Mouse (Mus musculus) midbrain, embryonic 13.5 days (tissue): Measurements from ENCODE around the gene Rdh7. TPM values are rescaled to one million over a fixed set of nuclear protein-coding genes. Genes with fewer than 3 reads are reported as not detected.
"Not testable (repeated sequence)": the region's sequence is repeated elsewhere in the genome, so short reads cannot be mapped to it uniquely, and the experiment has no call there.

ENCODE experiments used
- ATAC-seq: fragments of 200-750 bp; cut with Nextera tagmentation; 2 replicates; pipeline ENCODE4 v1.8.0; 2017; ENCODE audit warnings: mild to moderate bottlenecking, moderate TSS enrichment, moderate library complexity
- H3K27ac ChIP-seq: fragments of 300-500 bp; sonication (generic); 2 replicates; pipeline ENCODE4 v1.5.1; 2015; ENCODE audit warnings: inconsistent platforms, mild to moderate bottlenecking, moderate library complexity
- H3K27me3 ChIP-seq: fragments of 300-500 bp; sonication (generic); 2 replicates; pipeline ENCODE4 v1.6.1; 2015; ENCODE audit warnings: mild to moderate bottlenecking, inconsistent platforms
- H3K36me3 ChIP-seq: fragments of 300-500 bp; sonication (generic); 2 replicates; pipeline ENCODE4 v1.6.1; 2015; ENCODE audit warnings: mild to moderate bottlenecking, inconsistent platforms
- H3K4me1 ChIP-seq: fragments of 300-500 bp; sonication (generic); replicated peaks from 2 replicates; pipeline ENCODE4 v1.6.1; 2015; ENCODE audit warnings: inconsistent platforms
- H3K4me2 ChIP-seq: fragments of 300-500 bp; sonication (generic); replicated peaks from 2 replicates; pipeline ENCODE4 v1.6.1; 2015; ENCODE audit warnings: moderate library complexity, mild to moderate bottlenecking, inconsistent platforms
- H3K4me3 ChIP-seq: fragments of 300-500 bp; sonication (generic); replicated peaks from 2 replicates; pipeline ENCODE4 v1.5.1; 2015; ENCODE audit warnings: mild to moderate bottlenecking, inconsistent platforms
- H3K9ac ChIP-seq: fragments of 300-500 bp; sonication (generic); replicated peaks from 2 replicates; pipeline ENCODE4 v1.6.1; 2015; ENCODE audit warnings: mild to moderate bottlenecking, inconsistent platforms
- H3K9me3 ChIP-seq: fragments of 300-500 bp; sonication (generic); 2 replicates; pipeline ENCODE4 v1.6.1; 2016; ENCODE audit warnings: mild to moderate bottlenecking, inconsistent platforms
- WGBS: fragments of 180-500 bp; shearing (Covaris S2); methylation state at CpG from one replicate; pipeline ENCODE4 v1.1.7; 2015; 5-methylcytosine and 5-hydroxymethylcytosine counted together
- polyA plus RNA-seq: library from polyadenylated mRNA; unstranded; fragments of >200 nt; fragmentation: Nextera tagmentation; extraction: Ambion mirVana; gene quantifications from 2 replicates; pipeline ENCODE4 v1.2.1, GENCODE M21; 2015

Gene Rdh7
- polyA plus RNA-seq = not detected in 2 replicates

DNA sequence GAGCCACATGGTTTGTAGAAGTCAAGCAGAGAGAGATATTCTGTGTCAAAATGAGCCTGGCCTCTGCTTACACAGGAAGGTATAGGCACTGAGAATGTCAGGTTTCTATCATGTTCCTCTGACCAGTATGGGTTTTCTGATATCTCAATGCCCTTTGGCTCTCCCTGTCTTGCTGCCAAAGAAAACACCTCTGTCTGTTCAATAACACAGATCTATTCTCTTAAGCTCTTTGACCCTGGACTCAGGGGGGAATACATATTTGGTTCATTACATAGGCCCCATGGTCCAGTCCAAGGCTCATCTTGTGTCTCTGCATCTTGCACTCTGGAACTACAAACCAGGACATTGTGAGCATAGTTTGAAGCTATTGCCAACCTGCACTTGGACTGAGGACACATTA lies at the start of gene Rdh7:
Gene Rdh7 (minus strand): TSS at position 213 of the 400 bp plus-strand sequence.
- H3K4me1 ChIP-seq = peaks cover 5% of the 10 kb centered on the region; the same call in 1 of the 2 replicates
- H3K36me3 ChIP-seq = no peaks in the 10 kb centered on the region

DNA sequence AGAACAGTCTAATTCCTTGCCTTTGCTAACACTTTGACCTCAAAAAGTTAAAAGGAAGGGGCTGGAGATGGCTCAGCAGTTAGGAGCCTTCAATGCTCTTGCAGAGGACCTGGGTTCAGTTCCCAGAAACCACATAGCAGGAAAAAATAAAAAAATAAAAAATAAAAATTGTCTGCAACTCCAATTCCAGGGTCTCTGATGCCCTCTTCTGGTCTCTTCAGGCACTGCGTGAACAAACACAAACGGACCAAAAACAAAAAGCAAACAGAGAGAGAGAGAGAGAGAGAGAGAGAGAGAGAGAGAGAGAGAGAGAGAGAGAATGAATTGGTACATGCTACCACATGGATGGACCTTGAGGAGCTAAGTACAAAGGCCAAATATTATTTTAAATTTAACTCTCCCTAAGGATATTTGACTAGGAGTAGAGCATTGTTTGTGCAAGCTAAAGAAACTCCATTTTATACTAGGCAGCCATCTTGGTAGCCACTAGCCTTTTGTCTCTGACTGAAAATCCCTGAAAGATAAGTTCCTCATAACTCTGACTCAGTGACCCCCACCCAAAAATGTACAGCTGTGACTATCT lies 48.9 kb upstream of the Rdh7 start:
- no peak overlapping the region for H3K27ac ChIP-seq
- no peak overlapping the region for H3K4me3 ChIP-seq
- ATAC-seq = no peak
- no peaks in the 10 kb centered on the region for H3K4me1 ChIP-seq
- H3K27me3 ChIP-seq = no peaks in the 10 kb centered on the region
- H3K9ac ChIP-seq = no peak overlapping the region
- H3K36me3 ChIP-seq = no peaks in the 10 kb centered on the region
- WGBS = 3% methylated on average over 2 of the region's 2 CpGs
- H3K9me3 ChIP-seq = no peaks in the 10 kb centered on the region
- H3K4me2 ChIP-seq = no peak overlapping the region

More for the DNA sequence above, at the start of gene Rdh7:
- Histone ChIP-seq H3K27ac (no peak within 1 kb of the TSS), H3K9ac (no peak within 1 kb of the TSS), H3K9me3 (peaks cover 5% of the 10 kb centered on the region; the same call in 1 of the 2 replicates), H3K4me2 (no peak within 1 kb of the TSS), H3K4me3 (no peak within 1 kb of the TSS), H3K27me3 (no peaks in the 10 kb centered on the region)
- no peak for ATAC-seq

DNA sequence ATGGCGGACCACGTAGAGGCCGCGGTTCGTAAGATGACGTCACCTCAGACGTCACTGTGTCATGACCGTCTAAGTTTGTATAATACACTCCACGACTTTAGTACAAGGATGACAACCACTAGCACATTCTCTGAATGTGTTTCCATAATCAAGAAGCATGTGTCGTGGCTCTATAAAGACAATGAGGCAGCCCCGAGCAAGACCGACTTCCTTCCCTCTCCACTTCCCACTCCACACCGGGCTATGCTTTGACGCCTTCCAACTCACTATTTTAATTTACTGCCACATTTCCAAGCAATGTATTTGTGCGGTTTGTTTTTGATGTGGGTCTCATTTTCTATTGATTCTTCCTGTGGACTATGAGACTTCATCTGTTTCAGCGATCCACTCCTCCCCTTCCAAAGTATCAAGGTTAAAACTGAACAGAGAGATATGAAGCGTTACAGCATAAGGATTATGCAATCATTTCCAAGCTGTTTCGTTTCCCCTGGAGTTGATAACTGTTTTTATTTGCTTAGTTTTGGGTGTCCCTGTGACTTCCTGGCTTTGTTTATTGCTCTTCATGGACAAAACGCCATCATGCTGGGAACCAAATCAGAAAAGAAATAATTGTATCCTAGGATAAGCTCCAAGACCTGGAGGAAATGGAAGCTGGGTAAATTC lies 48.3 kb upstream of the Rdh7 start:
- Histone ChIP-seq H3K27ac (no peak overlapping the region), H3K4me2 (no peak overlapping the region), H3K27me3 (no peaks in the 10 kb centered on the region), H3K4me1 (no peaks in the 10 kb centered on the region), H3K9ac (no peak overlapping the region), H3K9me3 (no peaks in the 10 kb centered on the region), H3K4me3 (no peak overlapping the region), H3K36me3 (no peaks in the 10 kb centered on the region)
- 88% methylated on average over 19 of the region's 19 CpGs for WGBS
- ATAC-seq = no peak

DNA sequence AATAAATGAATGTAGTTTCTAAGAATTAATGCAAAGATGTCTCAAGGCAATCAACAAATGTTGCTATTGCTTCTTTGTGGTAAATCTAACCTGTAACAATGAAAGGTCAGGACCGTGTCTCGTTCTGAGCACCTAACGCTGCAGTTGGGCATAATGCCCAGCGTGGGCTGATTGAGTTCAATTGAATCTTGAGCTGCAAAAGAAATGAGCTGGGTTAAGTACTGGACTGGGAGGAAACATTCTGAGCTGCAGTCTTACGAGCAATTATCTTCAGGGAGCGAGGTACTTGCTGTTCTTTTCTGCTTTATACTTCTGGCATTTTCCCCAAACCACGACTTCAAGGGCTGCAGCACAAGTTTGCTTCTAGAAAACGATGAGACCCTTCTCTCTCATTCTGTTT lies 47.7 kb upstream of the Rdh7 start:
- H3K4me1 ChIP-seq = no peaks in the 10 kb centered on the region
- WGBS = 77% methylated on average over 8 of the region's 8 CpGs
- no peak for ATAC-seq

DNA sequence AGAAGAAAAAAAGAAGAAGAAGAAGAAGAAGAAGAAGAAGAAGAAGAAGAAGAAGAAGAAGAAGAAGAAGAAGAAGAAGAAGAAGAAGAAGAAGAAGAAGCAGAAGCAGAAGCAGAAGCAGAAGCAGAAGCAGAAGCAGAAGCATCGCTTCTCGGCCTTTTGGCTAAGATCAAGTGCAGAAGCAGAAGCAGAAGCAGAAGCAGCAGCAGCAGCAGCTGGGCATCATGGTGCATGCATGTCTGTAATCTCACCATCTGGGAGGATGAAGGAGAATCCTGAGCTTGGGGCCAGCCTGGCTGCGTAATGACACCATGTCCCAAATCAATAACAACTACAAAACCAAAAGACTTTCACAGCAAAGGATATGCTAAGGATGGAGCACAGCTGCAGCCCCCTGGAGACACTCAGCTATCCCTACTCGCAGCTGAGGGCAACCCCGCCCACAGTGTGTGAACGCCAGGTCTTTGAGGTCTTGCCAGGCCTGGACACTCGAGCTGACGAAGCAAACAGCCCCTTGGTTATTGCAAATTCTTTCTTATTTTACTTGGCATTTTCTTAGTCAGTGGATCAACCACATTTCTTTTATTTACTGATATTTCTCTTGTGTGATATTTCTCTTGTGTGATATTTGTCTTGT lies 43.8 kb upstream of the Rdh7 start:
- no peaks in the 10 kb centered on the region for H3K4me1 ChIP-seq
- 73% methylated on average over 8 of the region's 8 CpGs for WGBS
- H3K27ac ChIP-seq = no peak overlapping the region
- no peak overlapping the region for H3K4me3 ChIP-seq
- H3K27me3 ChIP-seq = no peaks in the 10 kb centered on the region
- H3K4me2 ChIP-seq = no peak overlapping the region
- H3K9ac ChIP-seq = no peak overlapping the region
- no peak for ATAC-seq
- no peaks in the 10 kb centered on the region for H3K36me3 ChIP-seq
- H3K9me3 ChIP-seq = no peaks in the 10 kb centered on the region

More for the DNA sequence above, 47.7 kb upstream of the Rdh7 start:
- Histone ChIP-seq H3K27ac (no peak overlapping the region), H3K9ac (no peak overlapping the region), H3K4me2 (no peak overlapping the region), H3K36me3 (no peaks in the 10 kb centered on the region), H3K27me3 (no peaks in the 10 kb centered on the region), H3K9me3 (no peaks in the 10 kb centered on the region), H3K4me3 (no peak overlapping the region)

DNA sequence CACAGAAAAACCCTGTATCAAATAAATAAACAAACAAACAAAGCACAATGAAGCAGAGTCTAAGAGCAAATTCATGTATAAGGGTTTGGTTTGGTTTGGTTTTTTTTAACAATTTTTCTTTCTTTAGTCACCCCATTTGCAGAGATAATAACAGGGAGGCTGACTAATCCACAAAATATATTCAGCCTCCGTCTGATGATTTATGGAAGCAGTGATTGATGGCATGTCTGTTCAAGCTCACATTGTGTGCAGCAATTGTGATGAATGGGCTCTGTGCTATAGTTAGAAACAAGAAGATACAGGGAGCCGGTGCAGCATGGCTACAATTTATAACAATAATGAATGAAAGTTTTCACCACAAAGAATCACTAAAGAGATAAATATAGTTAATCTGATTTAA lies 39.1 kb upstream of the Rdh7 start:
- H3K4me3 ChIP-seq = no peak overlapping the region
- ATAC-seq = no peak
- H3K36me3 ChIP-seq = no peaks in the 10 kb centered on the region
- no peaks in the 10 kb centered on the region for H3K9me3 ChIP-seq
- no peak overlapping the region for H3K9ac ChIP-seq
- WGBS = 77% methylated on average over 2 of the region's 2 CpGs
- no peaks in the 10 kb centered on the region for H3K4me1 ChIP-seq
- H3K27me3 ChIP-seq = no peaks in the 10 kb centered on the region
- no peak overlapping the region for H3K27ac ChIP-seq
- H3K4me2 ChIP-seq = no peak overlapping the region

DNA sequence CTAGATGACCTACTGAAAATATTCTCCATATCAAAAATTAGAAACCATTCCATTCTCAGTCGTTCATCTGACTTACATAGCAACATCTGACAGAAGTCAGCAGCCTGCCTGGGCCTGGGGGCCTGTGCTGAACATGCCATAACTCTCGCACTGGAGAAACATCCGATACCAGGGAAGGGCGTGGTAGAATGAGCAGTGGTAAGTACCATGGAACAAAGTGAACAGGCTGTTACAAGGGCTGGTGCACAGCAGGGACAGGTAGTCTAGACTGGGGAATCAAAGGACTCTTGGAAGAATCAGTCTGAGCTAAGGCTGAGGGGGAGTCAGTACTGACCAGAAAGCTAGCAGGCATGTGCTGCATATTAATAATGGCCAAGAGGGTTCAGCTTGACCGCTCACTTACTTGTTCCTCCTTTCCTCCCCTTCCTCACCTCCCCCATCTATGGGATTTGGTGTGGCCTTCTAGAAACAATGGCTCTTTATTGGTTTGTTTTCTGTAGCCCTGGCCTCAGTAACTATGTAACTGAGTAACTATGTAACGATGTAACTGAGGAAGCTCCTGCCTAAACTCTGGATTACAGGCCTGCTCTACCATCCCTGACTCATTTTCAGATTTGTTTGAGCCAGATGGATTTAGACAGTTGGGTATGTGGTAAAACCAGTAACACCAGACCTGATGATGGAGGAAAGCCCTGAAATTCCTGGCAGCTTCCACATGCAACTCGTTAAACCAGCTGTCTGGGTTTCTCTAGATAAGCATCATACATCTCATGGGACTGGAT lies 36.2 kb upstream of the Rdh7 start:
- Histone ChIP-seq H3K4me3 (no peak overlapping the region), H3K4me2 (no peak overlapping the region), H3K36me3 (no peaks in the 10 kb centered on the region), H3K27me3 (no peaks in the 10 kb centered on the region), H3K9ac (no peak overlapping the region), H3K4me1 (no peaks in the 10 kb centered on the region), H3K9me3 (no peaks in the 10 kb centered on the region), H3K27ac (no peak overlapping the region)
- ATAC-seq = no peak
- WGBS = 80% methylated on average over 7 of the region's 7 CpGs

DNA sequence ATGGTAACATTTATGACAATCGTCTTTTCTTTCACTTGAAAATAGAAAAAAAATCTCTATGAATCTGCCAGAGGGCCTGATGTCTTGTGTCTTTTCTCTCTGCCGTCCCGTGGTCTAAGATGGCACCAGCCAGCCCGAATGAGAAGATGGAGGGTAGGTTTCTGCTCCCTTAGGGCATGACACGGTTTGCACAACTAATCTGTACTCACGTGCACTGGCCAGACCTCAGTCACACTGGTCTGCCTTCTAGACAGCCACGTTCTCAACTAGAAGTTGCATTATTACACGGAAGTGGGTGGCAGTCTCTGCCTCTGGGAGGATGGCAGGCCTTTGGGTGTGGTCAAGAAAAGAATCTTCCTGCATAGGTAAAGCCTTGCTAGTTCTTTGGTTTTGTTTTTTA lies 34.4 kb upstream of the Rdh7 start:
- Histone ChIP-seq H3K4me3 (no peak overlapping the region), H3K9me3 (no peaks in the 10 kb centered on the region), H3K27ac (no peak overlapping the region), H3K36me3 (no peaks in the 10 kb centered on the region), H3K9ac (no peak overlapping the region), H3K27me3 (no peaks in the 10 kb centered on the region), H3K4me2 (no peak overlapping the region), H3K4me1 (no peaks in the 10 kb centered on the region)
- 91% methylated on average over 8 of the region's 8 CpGs for whole genome bisulfite sequencing
- ATAC-seq = no peak

DNA sequence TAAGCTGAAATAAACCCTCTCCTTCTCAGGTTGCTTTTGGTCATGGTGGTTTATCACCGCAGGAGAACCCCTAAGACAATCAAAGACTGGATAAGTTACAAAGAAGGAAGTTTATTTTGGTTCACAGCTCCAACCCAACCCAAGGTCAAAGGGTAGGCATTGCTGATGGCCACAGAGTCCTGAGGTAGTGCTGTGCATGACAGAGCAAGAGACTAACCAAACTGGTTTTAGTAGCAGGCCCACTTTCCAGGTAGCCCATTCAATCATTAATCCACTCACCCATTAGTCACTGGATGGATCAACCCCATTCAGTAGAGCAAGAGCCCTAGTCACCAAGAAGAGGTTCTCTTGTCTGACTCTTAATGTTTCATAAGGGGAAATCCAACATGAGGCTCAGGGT lies 33.6 kb upstream of the Rdh7 start:
- WGBS = 95% methylated on average over 1 of the region's 1 CpGs
- Histone ChIP-seq H3K27ac (no peak overlapping the region), H3K36me3 (no peaks in the 10 kb centered on the region), H3K4me3 (no peak overlapping the region), H3K9me3 (no peaks in the 10 kb centered on the region), H3K4me1 (no peaks in the 10 kb centered on the region), H3K27me3 (no peaks in the 10 kb centered on the region), H3K9ac (no peak overlapping the region), H3K4me2 (no peak overlapping the region)
- ATAC-seq = no peak

DNA sequence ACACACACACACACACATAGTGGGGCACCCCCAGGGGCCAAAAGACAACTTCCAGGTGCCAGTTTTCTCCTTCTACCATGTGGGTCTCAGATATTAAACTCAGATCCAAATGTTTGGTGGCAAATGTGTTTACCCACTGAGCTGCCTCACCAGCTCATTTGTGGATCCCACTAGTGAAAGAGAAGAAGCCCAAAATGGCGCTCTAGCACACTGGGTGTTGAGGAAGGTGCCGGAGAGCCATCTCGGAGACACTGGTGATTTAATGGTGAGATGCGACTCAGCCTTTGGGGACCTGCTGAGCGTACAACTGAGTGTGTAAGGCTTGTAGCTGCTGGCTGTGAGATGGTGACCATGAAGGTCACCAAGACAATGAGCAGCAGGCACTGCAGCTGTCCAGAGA lies 29.0 kb upstream of the Rdh7 start:
- Histone ChIP-seq H3K4me1 (no peaks in the 10 kb centered on the region), H3K9me3 (no peaks in the 10 kb centered on the region), H3K9ac (no peak overlapping the region), H3K27me3 (no peaks in the 10 kb centered on the region), H3K27ac (no peak overlapping the region), H3K4me3 (no peak overlapping the region), H3K36me3 (no peaks in the 10 kb centered on the region), H3K4me2 (no peak overlapping the region)
- 96% methylated on average over 5 of the region's 5 CpGs for WGBS
- ATAC-seq = no peak

DNA sequence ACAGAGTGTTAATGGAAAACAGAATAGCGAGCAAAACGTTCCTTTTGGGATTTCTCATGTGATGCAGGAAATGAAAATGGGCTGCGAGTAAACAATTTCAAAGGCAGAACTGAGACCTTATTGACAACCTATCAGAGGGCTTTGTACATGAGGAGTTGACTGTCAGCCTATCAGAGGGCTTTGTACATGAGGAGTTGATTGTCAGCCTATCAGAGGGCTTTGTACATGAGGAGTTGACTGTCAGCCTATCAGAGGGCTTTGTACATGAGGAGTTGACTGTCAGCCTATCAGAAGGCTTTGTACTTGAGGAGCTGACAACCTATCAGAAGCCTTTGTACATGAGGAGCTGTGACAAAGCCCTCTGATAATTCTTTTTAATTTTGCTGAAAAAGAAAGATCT lies 28.6 kb upstream of the Rdh7 start:
- H3K4me2 ChIP-seq, H3K4me3 ChIP-seq, H3K4me1 ChIP-seq, H3K9me3 ChIP-seq, ATAC-seq, H3K9ac ChIP-seq, H3K27ac ChIP-seq, H3K36me3 ChIP-seq, H3K27me3 ChIP-seq: not testable (repeated sequence)
- 91% methylated on average over 3 of the region's 3 CpGs for WGBS

DNA sequence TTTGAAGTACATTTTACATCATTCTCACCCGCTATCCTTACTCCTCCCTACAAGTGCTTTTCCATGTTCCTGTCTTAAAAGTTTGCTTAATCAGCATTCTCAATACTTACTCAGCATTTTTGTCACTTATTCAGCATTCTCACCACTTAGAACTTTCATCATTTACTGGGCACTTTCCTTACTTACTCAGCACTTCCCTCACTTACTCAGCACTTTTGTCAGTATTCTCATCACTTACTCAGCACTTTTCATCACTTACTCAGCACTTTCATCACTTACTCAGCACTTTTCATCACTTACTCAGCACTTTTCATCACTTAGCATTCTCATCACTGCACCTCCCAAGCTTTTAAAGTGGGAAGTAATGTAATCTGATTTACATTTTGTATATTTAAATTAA lies 27.0 kb upstream of the Rdh7 start:
- Histone ChIP-seq H3K9ac (no peak overlapping the region), H3K27ac (no peak overlapping the region), H3K36me3 (no peaks in the 10 kb centered on the region), H3K9me3 (no peaks in the 10 kb centered on the region), H3K4me1 (no peaks in the 10 kb centered on the region), H3K4me3 (no peak overlapping the region), H3K4me2 (no peak overlapping the region), H3K27me3 (no peaks in the 10 kb centered on the region)
- ATAC-seq = no peak
- 86% methylated on average over 1 of the region's 1 CpGs for WGBS
